Mouse (Mus musculus): ENCODE measurements around the gene Smchd1.

DNA sequence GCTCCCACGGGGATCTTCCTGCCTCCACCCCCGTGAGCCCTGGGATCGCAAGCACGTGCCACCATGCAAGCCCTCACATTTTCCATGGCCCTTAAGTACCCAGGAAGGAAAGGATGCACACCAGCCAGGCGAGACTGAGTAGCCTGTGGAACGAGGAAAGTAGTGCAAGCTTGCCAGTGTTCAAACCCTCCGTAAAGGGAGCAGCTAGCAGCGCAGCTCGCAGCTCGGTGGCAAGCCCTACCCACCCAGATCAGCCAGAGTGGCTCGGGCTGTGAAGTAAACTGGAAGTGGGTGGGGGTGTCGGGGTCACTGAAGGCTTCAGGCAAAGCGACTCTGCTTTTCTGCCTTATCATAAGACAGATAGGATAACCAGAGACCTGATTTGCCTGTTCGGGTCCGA is 142.8 kb downstream of the Smchd1 start:
- TF ChIP-seq POLR2A (IDR thresholded peaks at IDR 0.05; ENCODE audit: low read depth, low read length) (no peak), CTCF (IDR thresholded peaks at IDR 0.05; ENCODE audit: extremely low read depth, insufficient read length, insufficient replicate concordance, low read depth, low read length) (no peak)
